Mouse (Mus musculus): ENCODE results near the gene Mocs2. TPM values are rescaled to one million over a fixed set of nuclear protein-coding genes. Genes with fewer than 3 reads are reported as not detected.

Gene Mocs2
- total RNA-seq, 2 experiments from 2014 or later = 49.6 to 59.8 TPM

- DNase-seq (ENCODE audit: low spot score) = no peak
- intact Hi-C loops (cut with DNase I) = no loop called here
Measured at GRCm38 (mm10) chr13:114852264-114853111, 34.5 kb downstream of the Mocs2 start.

DNA sequence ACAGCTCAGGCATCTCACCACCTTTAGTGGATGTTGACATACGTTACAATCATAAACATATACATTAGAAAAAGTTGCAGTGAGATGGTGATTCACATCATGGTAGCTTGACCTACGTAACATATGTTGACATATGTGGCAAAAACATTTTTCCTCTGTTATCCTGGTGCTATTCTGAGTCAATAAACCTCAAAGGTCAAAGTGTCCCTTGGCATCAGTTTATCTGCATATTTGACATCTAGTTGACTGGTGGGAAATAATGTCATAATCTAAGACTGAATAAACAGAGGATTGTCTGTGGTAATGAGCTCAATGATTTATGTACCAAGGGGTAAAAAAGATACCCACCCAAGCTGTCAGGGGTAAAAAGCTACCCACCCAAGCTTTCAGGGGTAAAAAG, 35.1 kb downstream of the Mocs2 start:
- no peak for DNase-seq (ENCODE audit: low spot score)
- intact Hi-C loops (cut with DNase I) = no loop called here

DNA sequence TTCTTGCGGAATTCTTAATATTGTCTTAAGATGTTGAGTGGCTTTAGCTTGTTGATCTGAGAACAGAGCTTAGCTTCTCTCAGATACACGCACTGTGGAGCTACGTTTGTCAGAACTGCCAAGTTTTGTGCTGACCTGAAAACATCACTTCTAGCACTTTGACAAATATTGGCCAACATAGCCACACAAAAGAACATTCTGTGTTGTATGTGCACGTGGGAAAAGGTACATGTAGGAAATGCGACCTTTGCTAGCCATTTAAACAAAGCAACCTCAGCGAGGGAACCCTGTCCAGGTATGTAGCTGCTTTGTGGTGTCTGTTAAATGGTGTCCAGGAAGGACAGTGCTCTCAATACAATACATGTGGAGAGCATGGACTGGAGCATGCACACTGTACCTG, 36.0 kb downstream of the Mocs2 start:
- DNase-seq (ENCODE audit: low spot score) = no peak
- intact Hi-C loops (cut with DNase I) = no loop called here

DNA sequence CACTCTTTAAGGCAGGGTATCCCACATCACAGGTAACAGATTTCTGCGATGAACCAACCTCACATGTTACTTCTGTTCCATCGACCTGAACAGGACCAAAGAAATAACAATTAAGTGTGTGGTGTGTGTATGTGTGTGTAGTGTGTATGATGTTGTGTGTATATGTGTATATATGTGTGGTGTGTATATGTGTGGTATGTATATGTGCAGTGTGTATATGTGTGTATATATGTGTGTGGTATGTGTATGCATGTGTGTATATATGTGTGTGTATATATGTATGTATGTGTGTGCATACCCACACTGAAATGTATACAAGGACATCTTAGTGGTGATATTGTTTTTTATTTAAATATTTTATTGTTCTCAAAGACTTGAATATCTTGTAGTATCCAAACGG, 36.4 kb downstream of the Mocs2 start:
- intact Hi-C loops (cut with DNase I) = no loop called here

GRCm38 (mm10) chr13:114855573-114856268, 37.7 kb downstream of the Mocs2 start:
- DNase-seq (ENCODE audit: low spot score) = peak; percentile 26
- intact Hi-C loops (cut with DNase I) = no loop called here

More for the DNA sequence above, 36.4 kb downstream of the Mocs2 start:
- no peak for DNase-seq (ENCODE audit: low spot score)

GRCm38 (mm10) chr13:114856269-114856627, 38.2 kb downstream of the Mocs2 start:
- DNase-seq (ENCODE audit: low spot score) = no peak
- intact Hi-C loops (cut with DNase I) = no loop called here

- no peak for DNase-seq (ENCODE audit: low spot score)
- intact Hi-C loops (cut with DNase I) = no loop called here
Measured at GRCm38 (mm10) chr13:114857525-114857924, 39.5 kb downstream of the Mocs2 start.

- intact Hi-C loops (cut with DNase I) = no loop called here
- no peak for DNase-seq (ENCODE audit: low spot score)
Measured at GRCm38 (mm10) chr13:114874738-114875137, 56.7 kb downstream of the Mocs2 start.

- DNase-seq (ENCODE audit: low spot score) = no peak
- intact Hi-C loops (cut with DNase I) = no loop called here
Measured at GRCm38 (mm10) chr13:114876005-114876520, 58.0 kb downstream of the Mocs2 start.

DNA sequence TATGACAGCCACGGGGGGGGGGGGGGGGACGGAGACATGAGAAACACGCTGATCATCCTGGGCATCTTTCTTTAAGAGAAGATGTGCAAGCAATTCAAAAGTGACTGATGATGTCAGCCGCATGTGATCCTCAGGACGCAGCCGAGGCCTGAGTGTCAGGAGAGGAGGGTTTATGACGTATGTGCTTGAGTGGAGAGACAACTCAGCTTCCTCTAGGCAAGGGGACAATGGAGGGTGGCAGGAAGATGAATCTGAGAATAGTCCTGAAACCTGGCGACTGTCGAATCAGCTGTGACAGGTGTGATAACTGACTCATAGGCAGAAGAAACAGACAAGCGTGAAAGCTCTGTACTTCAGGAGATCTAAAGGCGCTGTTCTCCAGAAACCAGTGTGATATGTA, 60.6 kb downstream of the Mocs2 start:
- intact Hi-C loops (cut with DNase I) = no loop called here

More for the DNA sequence above, 60.6 kb downstream of the Mocs2 start:
- DNase-seq (ENCODE audit: low spot score) = no peak

Other genes with a start within 250 kb of the Mocs2 start
- gene Itga2, start 113.9 kb downstream of the Mocs2 start, total RNA-seq (2021) = under 1 TPM; 0.78 to 0.81 TPM